Mouse (Mus musculus): Measurements from ENCODE around the gene Tomm20. TPM values are rescaled to one million over a fixed set of nuclear protein-coding genes. Genes with fewer than 3 reads are reported as not detected.
A peak's percentile ranks its signal among the peaks of the same experiment; 100 is the strongest.
"Not testable (repeated sequence)": the region's sequence is repeated elsewhere in the genome, so short reads cannot be mapped to it uniquely, and the experiment has no call there.

Tomm20 gene
- total and polyA plus RNA-seq, 3 experiments = 70.1 to 195 (median 96.2) TPM

DNA sequence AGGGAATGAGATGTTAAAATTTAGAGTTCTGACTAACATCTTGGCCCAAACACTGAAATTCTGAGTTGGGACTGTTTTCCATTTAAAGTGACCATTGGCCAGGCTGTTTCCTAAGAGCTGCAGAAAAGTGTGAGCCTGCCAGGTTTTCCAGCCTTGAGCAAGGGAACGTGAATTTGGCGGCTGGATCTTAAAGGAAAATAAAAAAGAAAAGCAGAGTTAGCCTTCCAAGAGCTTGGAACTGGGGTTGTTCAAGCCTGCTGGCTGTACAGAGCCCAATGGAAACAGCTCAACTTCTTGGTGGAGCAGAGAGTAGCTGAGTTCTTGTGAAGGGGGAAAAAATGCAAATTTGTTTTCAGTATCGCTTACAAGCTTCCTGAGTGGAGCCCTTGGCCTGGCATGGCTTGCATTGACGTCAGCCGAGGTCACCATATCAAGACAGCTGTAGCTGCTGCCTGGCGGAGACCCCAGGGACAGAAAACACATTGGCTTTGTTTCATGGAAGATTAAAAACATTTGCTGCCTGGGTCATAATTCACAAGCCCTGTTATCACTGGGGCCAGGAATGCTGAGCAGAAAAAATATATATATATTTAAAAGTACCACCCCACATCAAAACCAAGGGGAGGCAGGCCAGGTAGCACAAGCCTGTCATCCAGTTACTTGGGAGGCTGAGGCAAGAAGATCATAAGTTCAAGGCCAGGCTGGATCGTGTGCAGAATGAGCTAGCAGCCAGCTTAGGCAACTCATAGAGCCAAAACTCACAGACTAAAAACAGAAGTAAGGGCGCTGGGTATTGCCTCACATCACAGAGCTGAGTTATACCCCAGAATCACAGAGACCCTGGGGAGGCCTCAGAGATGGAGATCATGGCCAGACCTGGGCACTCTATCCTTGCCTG is 58.7 kb downstream of the Tomm20 start:
- Histone ChIP-seq H3K36me3 (ENCODE audit: control insufficient read depth, insufficient read depth, low read length) (no peaks in the 10 kb centered on the region), H3K27me3 (ENCODE audit: control insufficient read depth, insufficient read depth, low read length) (no peaks in the 10 kb centered on the region), H3K9ac (ENCODE audit: low read depth, low read length) (no peak overlapping the region), H3K4me1 (ENCODE audit: control insufficient read depth, insufficient read depth, low read length) (peaks cover 24% of the 10 kb centered on the region), H3K27ac (peak overlapping the region; percentile 88), H3K79me2 (replicated peaks; ENCODE audit: control insufficient read depth, insufficient read depth, low read length) (no peaks in the 10 kb centered on the region), H3K4me3 (no peak overlapping the region)
- intact Hi-C loops (cut with DNase I) = loop anchor here (2.0 kb wide), 1 partner anchor 26 kb away; no protein-coding TSS in a partner anchor
- 17% methylated on average over 8 of the region's 8 CpGs for WGBS
- TF ChIP-seq CTCF (IDR thresholded peaks at IDR 0.05) (no peak), EP300 (IDR thresholded peaks at IDR 0.05; ENCODE audit: insufficient read depth, low read depth, low read length) (peak; percentile 8; the same call in 1 of the 2 replicates), POLR2A (IDR thresholded peaks at IDR 0.05; ENCODE audit: insufficient read depth, low read depth, low read length) (no peak)
- peak; percentile 79 to 88 for DNase-seq

DNA sequence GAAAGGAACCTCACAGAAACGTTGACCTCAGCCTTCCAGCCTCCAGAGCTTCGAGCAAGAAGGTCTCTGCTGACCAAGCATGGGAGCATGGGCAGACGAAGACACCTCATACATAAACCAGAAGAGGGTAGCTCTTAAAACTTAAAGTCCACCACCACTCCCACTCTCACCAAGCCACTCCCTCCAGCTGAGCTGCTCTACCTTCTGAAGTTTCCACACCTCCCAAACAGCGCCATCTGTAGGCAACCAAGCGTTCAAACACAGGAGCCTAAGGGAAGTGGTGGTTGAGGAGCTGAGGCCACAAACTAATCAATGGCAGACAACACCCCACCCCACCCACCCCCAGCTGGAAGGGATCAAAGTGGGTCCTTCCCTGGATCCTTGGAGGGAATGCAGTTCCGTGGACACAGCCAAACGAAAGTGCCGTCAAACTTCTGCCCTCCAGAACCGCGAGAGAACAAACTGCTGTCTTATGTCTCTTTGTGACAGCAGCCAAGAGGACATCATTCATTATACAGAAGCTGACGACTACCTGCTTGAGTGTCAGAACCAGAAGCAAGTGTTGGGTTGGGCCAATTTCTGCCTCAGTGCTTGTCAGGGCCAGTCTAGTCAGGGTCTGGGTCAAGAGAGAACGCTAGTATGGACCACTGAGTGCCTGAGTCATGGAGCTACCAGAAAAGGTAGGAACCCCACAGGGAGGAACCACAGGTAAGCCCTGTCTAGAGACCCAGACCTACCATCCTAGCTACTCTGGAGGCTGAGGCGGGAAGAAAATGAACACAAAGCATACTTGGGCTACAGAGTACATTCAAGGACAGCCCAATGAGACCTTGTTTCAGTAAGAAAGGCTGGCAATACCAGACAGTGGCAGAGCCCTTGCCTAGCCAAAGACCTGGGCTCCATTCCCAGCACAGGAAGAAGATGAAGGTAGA is 59.8 kb downstream of the Tomm20 start:
- Histone ChIP-seq H3K36me3 (ENCODE audit: control insufficient read depth, insufficient read depth, low read length) (no peaks in the 10 kb centered on the region), H3K27ac (peak overlapping the region; percentile 88), H3K27me3 (ENCODE audit: control insufficient read depth, insufficient read depth, low read length) (no peaks in the 10 kb centered on the region), H3K79me2 (replicated peaks; ENCODE audit: control insufficient read depth, insufficient read depth, low read length) (no peaks in the 10 kb centered on the region), H3K4me1 (ENCODE audit: control insufficient read depth, insufficient read depth, low read length) (peaks cover 30% of the 10 kb centered on the region), H3K9ac (ENCODE audit: low read depth, low read length) (no peak overlapping the region), H3K4me3 (no peak overlapping the region)
- no peak for TF ChIP-seq EP300 (IDR thresholded peaks at IDR 0.05; ENCODE audit: insufficient read depth, low read depth, low read length)
- TF ChIP-seq POLR2A (IDR thresholded peaks at IDR 0.05; ENCODE audit: insufficient read depth, low read depth, low read length) = no peak
- peak; percentile 47 for TF ChIP-seq CTCF (IDR thresholded peaks at IDR 0.05)
- 69% methylated on average over 13 of the region's 13 CpGs for WGBS
- no peak for DNase-seq
- intact Hi-C loops (cut with DNase I) = loop anchor here (2.0 kb wide), 1 partner anchor 27 kb away; no protein-coding TSS in a partner anchor

DNA sequence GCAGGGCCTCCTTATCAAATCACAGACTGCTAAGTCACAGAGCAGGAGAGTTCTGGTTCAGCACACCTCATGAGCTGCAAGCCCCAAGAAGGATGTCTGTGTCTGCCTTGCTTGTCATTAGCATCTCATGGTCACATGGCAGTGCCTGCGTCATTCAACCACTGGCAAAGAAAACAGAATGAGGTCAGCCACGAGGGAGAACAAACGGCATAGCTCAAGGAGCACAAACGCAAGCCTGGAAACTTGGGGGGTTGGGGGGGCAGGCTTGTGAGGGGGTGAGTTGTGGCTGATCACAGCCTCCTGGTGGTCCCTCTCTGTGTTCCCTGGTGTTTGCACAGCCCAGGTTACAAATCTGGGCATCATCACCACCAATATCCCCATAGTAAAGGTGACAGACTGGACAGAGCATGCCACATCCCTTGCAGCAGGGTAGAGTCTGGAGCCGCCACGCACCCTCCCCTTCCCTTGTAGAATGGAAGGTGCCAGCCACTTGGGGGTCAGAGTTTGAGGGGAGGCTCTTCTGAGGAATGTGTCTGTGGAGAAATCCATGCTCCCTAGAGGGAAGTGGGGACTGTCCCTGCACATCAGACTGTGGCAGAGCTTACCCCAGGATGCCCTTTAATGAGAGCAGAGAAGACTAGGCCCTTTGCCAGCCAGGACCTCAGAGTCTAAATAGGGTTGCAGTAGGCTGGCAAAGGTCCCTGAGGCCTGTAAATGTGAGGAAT is 61.3 kb downstream of the Tomm20 start:
- Histone ChIP-seq H3K4me3 (no peak overlapping the region), H3K79me2 (replicated peaks; ENCODE audit: control insufficient read depth, insufficient read depth, low read length) (no peaks in the 10 kb centered on the region), H3K27ac (peak overlapping the region; percentile 88), H3K9ac (ENCODE audit: low read depth, low read length) (0 out of 2 replicates have a peak overlapping the region, but pooled peaks have one; percentile 0), H3K36me3 (ENCODE audit: control insufficient read depth, insufficient read depth, low read length) (no peaks in the 10 kb centered on the region), H3K27me3 (ENCODE audit: control insufficient read depth, insufficient read depth, low read length) (no peaks in the 10 kb centered on the region), H3K4me1 (ENCODE audit: control insufficient read depth, insufficient read depth, low read length) (peaks cover 30% of the 10 kb centered on the region)
- TF ChIP-seq CTCF (IDR thresholded peaks at IDR 0.05) = no peak
- TF ChIP-seq EP300 (IDR thresholded peaks at IDR 0.05; ENCODE audit: insufficient read depth, low read depth, low read length) = peak; percentile 70; the same call in 1 of the 2 replicates
- TF ChIP-seq POLR2A (IDR thresholded peaks at IDR 0.05; ENCODE audit: insufficient read depth, low read depth, low read length) = peak; percentile 70
- WGBS = 27% methylated on average over 6 of the region's 6 CpGs
- DNase-seq = peak; percentile 78 to 82
- intact Hi-C loops (cut with DNase I) = loop anchor here (5.0 kb wide), 1 partner anchor 42 kb away; no protein-coding TSS in a partner anchor

DNA sequence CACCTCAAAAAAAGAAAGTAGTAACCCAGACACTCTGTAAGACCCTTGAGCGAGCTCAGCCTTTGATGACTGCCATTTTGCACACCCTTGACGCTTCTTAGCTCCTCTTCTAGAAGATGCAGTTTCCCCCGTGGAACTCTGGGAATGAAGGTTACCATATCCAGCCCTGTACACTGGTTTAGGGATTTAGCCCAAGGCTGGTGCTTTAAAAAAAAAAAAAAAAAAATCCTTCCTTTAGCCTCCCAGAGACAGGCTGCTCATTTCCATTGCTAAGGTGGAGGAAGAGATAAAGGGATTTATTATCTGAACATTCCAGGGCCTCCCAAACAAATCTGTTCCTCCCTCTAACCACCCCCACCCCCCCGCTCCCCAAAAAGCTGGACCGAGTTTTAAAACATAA is 61.9 kb downstream of the Tomm20 start:
- H3K79me2 ChIP-seq (replicated peaks; ENCODE audit: control insufficient read depth, insufficient read depth, low read length) = no peaks in the 10 kb centered on the region
- intact Hi-C loops (cut with DNase I) = loop anchor here (5.0 kb wide), 1 partner anchor 41 kb away; no protein-coding TSS in a partner anchor
- H3K27ac ChIP-seq = peak overlapping the region; percentile 88
- H3K4me1 ChIP-seq (ENCODE audit: control insufficient read depth, insufficient read depth, low read length) = peaks cover 30% of the 10 kb centered on the region
- no peaks in the 10 kb centered on the region for H3K27me3 ChIP-seq (ENCODE audit: control insufficient read depth, insufficient read depth, low read length)
- no peaks in the 10 kb centered on the region for H3K36me3 ChIP-seq (ENCODE audit: control insufficient read depth, insufficient read depth, low read length)
- no peak for DNase-seq
- no peak overlapping the region for H3K4me3 ChIP-seq
- H3K9ac ChIP-seq (ENCODE audit: low read depth, low read length) = no peak overlapping the region
- TF ChIP-seq POLR2A (IDR thresholded peaks at IDR 0.05; ENCODE audit: insufficient read depth, low read depth, low read length) = no peak
- no peak for TF ChIP-seq CTCF (IDR thresholded peaks at IDR 0.05)
- no peak for TF ChIP-seq EP300 (IDR thresholded peaks at IDR 0.05; ENCODE audit: insufficient read depth, low read depth, low read length)
- 59% methylated on average over 5 of the region's 5 CpGs for WGBS

DNA sequence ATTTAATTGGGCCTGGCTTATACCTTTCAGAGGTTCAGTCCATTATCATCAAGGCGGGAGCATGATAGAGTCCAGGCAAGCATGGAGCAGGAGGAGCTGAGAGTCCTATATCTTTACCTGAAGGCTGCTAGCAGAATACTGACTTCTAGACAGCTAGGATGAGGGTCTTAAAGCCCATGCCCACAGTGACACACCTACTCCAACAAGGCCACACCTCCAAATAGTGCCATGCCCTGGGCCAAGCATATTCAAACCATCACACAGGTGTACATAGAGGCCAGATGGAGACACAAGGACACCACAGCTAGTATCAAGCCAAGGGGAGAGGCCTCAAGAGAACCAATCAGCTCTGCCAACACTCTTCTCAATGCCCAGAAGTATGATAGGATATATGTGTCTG is 63.1 kb downstream of the Tomm20 start:
- not testable (repeated sequence) for H3K79me2 ChIP-seq (replicated peaks; ENCODE audit: control insufficient read depth, insufficient read depth, low read length); H3K27me3 ChIP-seq (ENCODE audit: control insufficient read depth, insufficient read depth, low read length); H3K9ac ChIP-seq (ENCODE audit: low read depth, low read length); H3K36me3 ChIP-seq (ENCODE audit: control insufficient read depth, insufficient read depth, low read length); H3K4me3 ChIP-seq; DNase-seq; H3K27ac ChIP-seq
- peaks cover 28% of the 10 kb centered on the region for H3K4me1 ChIP-seq (ENCODE audit: control insufficient read depth, insufficient read depth, low read length)
- 100% methylated on average over 1 of the region's 1 CpGs for whole genome bisulfite sequencing
- intact Hi-C loops (cut with DNase I) = loop anchor here (5.0 kb wide), 1 partner anchor 40 kb away; no protein-coding TSS in a partner anchor
